Mouse (Mus musculus) monocyte, adult 59 days (primary cell): Measurements from ENCODE around the gene Olfr1307. TPM values are rescaled to one million over a fixed set of nuclear protein-coding genes. Genes with fewer than 3 reads are reported as not detected.

Experiments
- total RNA-seq, 2 experiments: library from RNA; stranded (reverse); gene quantifications; one replicate each; pipeline ENCODE4 v1.2.4; 2023

The Olfr1307 gene
- total RNA-seq: under 1 TPM; 0.06 to 0.08 TPM

DNA sequence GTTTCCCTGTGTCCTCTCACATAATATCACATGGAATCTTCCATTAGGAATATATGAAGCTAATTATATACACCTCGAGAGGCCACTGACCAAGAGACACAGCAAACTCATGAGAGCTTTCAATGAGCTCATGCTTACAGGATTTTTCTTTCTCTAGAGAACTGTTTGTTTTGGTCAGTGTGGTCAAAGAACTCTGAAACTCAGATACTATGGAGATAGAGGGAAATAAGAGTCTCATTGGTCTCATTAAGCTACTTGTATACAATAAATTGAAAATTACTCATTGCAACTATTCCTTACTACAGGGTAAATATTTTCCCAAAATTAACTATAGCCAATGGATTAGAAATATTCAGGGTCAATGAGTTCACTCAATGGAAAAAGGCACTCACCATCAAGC lies at the start of gene Olfr1307:
TSS of gene Olfr1307 (minus strand) at position 101 of the 400 bp plus-strand sequence.

DNA sequence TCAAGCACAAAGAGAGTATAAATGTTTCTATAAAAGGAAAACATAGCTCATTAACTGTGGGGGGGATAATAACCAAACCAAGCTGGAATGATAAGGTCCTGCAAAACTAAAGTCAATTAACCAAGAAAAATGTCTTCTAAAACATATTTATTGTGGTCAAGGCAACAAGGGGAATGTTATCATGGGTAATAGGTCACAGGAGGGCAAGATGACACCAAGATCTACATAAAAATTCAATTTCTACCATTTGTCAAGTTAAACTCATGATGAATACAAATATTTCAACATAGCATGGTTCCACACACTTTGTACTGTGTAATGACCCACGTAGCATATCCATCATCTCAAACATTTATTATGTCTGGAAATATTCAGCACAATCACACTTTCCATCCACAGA lies 40.9 kb upstream of the Olfr1307 start, which contains the start of gene Olfr1309:
TSS of gene Olfr1309 (minus strand) at position 101 of the 400 bp plus-strand sequence.

DNA sequence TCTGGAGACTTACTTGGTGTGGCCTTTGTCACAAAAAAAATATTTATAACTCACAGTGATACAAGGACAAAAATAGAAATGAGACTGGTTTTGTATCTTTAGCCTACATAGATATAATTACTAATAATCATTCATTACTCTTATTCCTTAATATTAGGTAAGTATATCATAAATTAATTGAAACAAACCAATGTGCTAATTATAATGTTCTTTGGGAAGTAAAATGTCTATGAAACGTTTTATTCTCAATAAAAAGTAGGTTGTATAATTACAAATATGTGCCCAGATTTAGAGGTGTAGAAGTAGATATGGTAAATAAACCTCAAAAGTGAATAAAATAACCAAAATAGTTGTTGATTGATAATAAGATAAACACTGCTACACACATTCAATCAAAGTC lies 15.6 kb upstream of the Olfr1307 start, which contains the start of gene Olfr1308:
TSS of gene Olfr1308 (minus strand) at position 101 of the 400 bp plus-strand sequence.

DNA sequence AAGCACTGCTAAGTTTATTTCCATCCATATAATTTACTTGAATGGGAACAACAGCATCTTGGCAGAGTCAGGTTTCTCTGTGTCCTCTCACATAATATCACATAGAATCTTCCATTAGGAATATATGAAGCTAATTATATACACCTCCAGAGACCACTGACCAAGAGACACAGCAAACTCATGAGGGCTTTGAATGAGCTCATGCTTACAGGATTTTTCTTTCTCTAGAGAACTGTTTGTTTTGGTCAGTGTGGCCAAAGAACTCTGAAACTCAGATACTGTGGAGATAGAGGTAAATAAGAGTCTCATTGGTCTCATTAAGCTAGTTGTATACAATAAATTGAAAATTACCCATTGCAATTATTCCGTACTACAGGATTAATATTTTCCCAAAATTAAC lies 33.1 kb downstream of the Olfr1307 start, which contains the start of gene Olfr1306:
TSS of gene Olfr1306 (minus strand) at position 101 of the 400 bp plus-strand sequence.

Other genes starting within 250 kb of the Olfr1307 start
- gene Olfr1301, start 198.4 kb downstream of the Olfr1307 start, total RNA-seq: not detected
- gene Olfr1302, start 172.0 kb downstream of the Olfr1307 start, total RNA-seq: not detected
- gene Olfr1303, start 129.1 kb downstream of the Olfr1307 start, total RNA-seq: not detected
- not detected for gene Olfr1305, start 72.3 kb downstream of the Olfr1307 start, total RNA-seq
- not detected for gene Olfr1306, start 33.2 kb downstream of the Olfr1307 start, total RNA-seq
- not detected for gene Olfr1308, start 15.5 kb upstream of the Olfr1307 start, total RNA-seq
- not detected for gene Olfr1309, start 40.8 kb upstream of the Olfr1307 start, total RNA-seq
- gene Olfr1310, start 63.3 kb upstream of the Olfr1307 start, total RNA-seq: not detected
- gene Olfr1311, start 75.0 kb upstream of the Olfr1307 start, total RNA-seq: not detected
- gene Olfr1312, start 100.8 kb upstream of the Olfr1307 start, total RNA-seq: not detected
- not detected for gene Olfr1313, start 128.4 kb upstream of the Olfr1307 start, total RNA-seq
- gene Olfr1314, start 147.3 kb upstream of the Olfr1307 start, total RNA-seq: not detected
- not detected for gene Olfr1315-ps1, start 166.0 kb upstream of the Olfr1307 start, total RNA-seq
- gene Olfr1316, start 185.5 kb upstream of the Olfr1307 start, total RNA-seq: not detected
- not detected for gene Olfr1317, start 190.9 kb upstream of the Olfr1307 start, total RNA-seq
- not detected for gene Olfr1318, start 204.8 kb upstream of the Olfr1307 start, total RNA-seq